Mouse (Mus musculus): ENCODE results near the gene Myof.

- TF ChIP-seq CTCF (IDR thresholded peaks at IDR 0.05; ENCODE audit: borderline replicate concordance, control insufficient read depth, extremely low read depth, insufficient read depth, low read length, poor library complexity) (no peak), POLR2A (IDR thresholded peaks at IDR 0.05; ENCODE audit: control insufficient read depth, extremely low read depth, insufficient read depth, low read length, poor library complexity) (no peak)
Observed at GRCm38 (mm10) chr19:38030673-38031137, 12.7 kb downstream of the Myof start.
